Mouse (Mus musculus) E14TG2a.4 (cell line): ENCODE measurements around the gene Arhgef7.

ENCODE experiments used
- CTCF ChIP-seq: conservative IDR thresholded peaks from 2 replicates; pipeline ENCODE4 v1.5.1; 2014; ENCODE audit warnings: low read length
- NANOG ChIP-seq: IDR thresholded peaks from 2 replicates; pipeline ENCODE4 v1.6.1; 2014; ENCODE audit warnings: borderline replicate concordance, low read length, mixed read lengths
- POU5F1 ChIP-seq: IDR thresholded peaks from 2 replicates; pipeline ENCODE4 v1.6.1; 2014; ENCODE audit warnings: low read length, borderline replicate concordance

- TF ChIP-seq CTCF (no peak), NANOG (no peak), POU5F1 (no peak)
These were observed 106.7 kb downstream of the Arhgef7 start for GRCm38 (mm10) chr8:11834200-11834599.
